Mouse (Mus musculus) ovary, postnatal 36 days (tissue): ENCODE data around the gene Zic3.

ENCODE experiments used
- DNase-seq: peaks from one replicate; pipeline ENCODE4 v3.0.0; 2022; ENCODE audit warnings: low spot score, mixed read lengths

The Zic3 gene

GRCm38 (mm10) chrX:58022400-58022799 is at the start of gene Zic3:
Gene Zic3, plus strand, starts transcription at chrX:58022700.
- no peak for DNase-seq

GRCm38 (mm10) chrX:57982351-57982750 is 40.1 kb upstream of the Zic3 start:
- no peak for DNase-seq

GRCm38 (mm10) chrX:57987455-57988109 is 34.9 kb upstream of the Zic3 start:
- no peak for DNase-seq

GRCm38 (mm10) chrX:58013391-58013790 is 9.1 kb upstream of the Zic3 start:
- no peak for DNase-seq

- no peak for DNase-seq
These were observed 8.4 kb upstream of the Zic3 start for GRCm38 (mm10) chrX:58014093-58014492.

GRCm38 (mm10) chrX:58014761-58015160 is 7.7 kb upstream of the Zic3 start:
- DNase-seq: no peak

- DNase-seq: no peak
These were observed 7.1 kb upstream of the Zic3 start for GRCm38 (mm10) chrX:58015336-58015945.

GRCm38 (mm10) chrX:58018720-58019119 is 3.8 kb upstream of the Zic3 start:
- DNase-seq: no peak

- DNase-seq: no peak
These were observed 3.1 kb upstream of the Zic3 start for GRCm38 (mm10) chrX:58019257-58019953.

GRCm38 (mm10) chrX:58027631-58028030 is 5.1 kb downstream of the Zic3 start:
- no peak for DNase-seq

GRCm38 (mm10) chrX:58028082-58028481 is 5.6 kb downstream of the Zic3 start:
- no peak for DNase-seq

GRCm38 (mm10) chrX:58028858-58029257 is 6.4 kb downstream of the Zic3 start:
- no peak for DNase-seq

GRCm38 (mm10) chrX:58030100-58030834 is 7.8 kb downstream of the Zic3 start:
- peak; percentile 28 for DNase-seq

- no peak for DNase-seq
These were observed 8.6 kb downstream of the Zic3 start for GRCm38 (mm10) chrX:58030835-58031670.

GRCm38 (mm10) chrX:58031671-58032605 is 9.4 kb downstream of the Zic3 start:
- no peak for DNase-seq

- DNase-seq: no peak
These were observed 10.1 kb downstream of the Zic3 start for GRCm38 (mm10) chrX:58032622-58033021.

GRCm38 (mm10) chrX:58033521-58033920 is 11.0 kb downstream of the Zic3 start:
- no peak for DNase-seq

- no peak for DNase-seq
These were observed 15.8 kb downstream of the Zic3 start for GRCm38 (mm10) chrX:58038061-58039007.

GRCm38 (mm10) chrX:58039703-58040102 is 17.2 kb downstream of the Zic3 start:
- no peak for DNase-seq
